Mouse (Mus musculus): ENCODE data around the gene Scamp1. TPM values are rescaled to one million over a fixed set of nuclear protein-coding genes. Genes with fewer than 3 reads are reported as not detected.

Scamp1 gene
- total RNA-seq, 2 experiments from 2014 or later = 183 to 191 TPM

- DNase-seq (ENCODE audit: low spot score in 2 of 2) = no peak
Measured at GRCm38 (mm10) chr13:94180477-94181420, 104.9 kb downstream of the Scamp1 start.

DNA sequence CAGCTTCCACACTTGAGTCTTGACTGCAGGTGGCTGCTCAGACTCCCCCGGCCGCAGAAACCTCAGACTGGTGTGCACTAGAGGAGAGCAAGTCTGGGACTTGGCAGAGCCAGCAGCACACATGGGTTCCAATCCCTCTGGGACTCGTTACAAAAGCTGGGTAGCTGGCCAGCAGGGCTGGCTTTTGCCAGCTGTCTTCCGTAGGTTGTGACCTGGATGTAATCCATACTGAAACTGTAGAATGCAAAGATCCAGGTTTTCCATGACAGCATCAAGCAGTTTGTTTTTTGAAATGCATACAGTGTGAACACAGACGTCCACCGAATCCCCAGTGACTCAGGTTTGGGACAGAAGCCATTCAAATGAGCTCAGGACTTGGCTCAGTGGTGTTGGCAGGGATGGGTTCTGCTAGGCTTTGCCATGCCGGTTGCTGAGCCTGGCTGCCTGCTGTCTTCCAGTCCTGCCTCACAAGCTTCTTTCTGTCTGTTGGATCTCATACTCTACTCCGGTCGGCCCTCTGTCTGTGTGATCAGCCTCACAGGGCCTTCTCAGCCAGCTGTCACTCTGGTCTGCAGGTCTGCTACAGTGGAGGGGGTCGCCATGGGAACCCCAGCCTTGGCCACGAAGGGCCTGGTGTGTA lies 107.1 kb downstream of the Scamp1 start:
- DNase-seq (ENCODE audit: low spot score in 2 of 2) = peak; percentile 68 to 76

- no peak for DNase-seq (ENCODE audit: low spot score in 2 of 2)
Measured at GRCm38 (mm10) chr13:94177148-94177547, 108.5 kb downstream of the Scamp1 start.

DNA sequence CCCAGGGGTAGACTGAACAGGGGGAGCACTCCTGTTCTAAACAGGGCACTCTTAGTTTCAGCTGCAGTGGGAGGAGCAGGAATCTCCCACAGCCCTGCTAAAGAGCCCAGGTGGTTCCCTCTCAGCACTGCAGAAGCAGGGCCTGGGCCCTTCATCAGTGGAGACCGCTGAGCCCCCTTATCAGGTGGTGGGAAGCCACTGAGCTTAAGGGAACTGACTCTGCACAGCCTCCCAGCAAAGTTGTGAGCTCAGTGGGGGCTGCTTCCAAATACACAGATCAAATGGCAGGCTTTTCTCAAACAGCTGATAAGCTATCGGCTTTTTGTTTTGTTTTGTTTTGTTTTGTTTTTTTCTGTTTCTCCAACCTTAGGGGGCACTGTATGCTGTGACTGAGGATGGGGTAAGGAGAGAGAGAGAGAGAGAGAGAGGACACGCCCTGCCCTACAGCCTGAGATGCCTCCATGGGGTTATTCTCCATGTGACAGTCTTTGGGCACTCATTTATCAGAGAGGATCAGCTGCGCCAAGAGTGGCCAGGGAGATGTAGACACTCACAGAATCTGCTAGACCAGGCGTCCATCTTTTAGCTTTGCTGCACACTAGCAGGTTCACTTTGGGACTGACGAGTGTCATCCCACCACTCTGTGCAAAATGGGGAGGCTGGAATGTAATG lies 110.1 kb downstream of the Scamp1 start:
- no peak for DNase-seq (ENCODE audit: low spot score in 2 of 2)

GRCm38 (mm10) chr13:94174577-94175279 lies 110.9 kb downstream of the Scamp1 start:
- no peak for DNase-seq (ENCODE audit: low spot score in 2 of 2)

GRCm38 (mm10) chr13:94173633-94174576 lies 111.8 kb downstream of the Scamp1 start:
- peak in 1 of 2 experiments; percentile 43 for DNase-seq (ENCODE audit: low spot score in 2 of 2)

DNA sequence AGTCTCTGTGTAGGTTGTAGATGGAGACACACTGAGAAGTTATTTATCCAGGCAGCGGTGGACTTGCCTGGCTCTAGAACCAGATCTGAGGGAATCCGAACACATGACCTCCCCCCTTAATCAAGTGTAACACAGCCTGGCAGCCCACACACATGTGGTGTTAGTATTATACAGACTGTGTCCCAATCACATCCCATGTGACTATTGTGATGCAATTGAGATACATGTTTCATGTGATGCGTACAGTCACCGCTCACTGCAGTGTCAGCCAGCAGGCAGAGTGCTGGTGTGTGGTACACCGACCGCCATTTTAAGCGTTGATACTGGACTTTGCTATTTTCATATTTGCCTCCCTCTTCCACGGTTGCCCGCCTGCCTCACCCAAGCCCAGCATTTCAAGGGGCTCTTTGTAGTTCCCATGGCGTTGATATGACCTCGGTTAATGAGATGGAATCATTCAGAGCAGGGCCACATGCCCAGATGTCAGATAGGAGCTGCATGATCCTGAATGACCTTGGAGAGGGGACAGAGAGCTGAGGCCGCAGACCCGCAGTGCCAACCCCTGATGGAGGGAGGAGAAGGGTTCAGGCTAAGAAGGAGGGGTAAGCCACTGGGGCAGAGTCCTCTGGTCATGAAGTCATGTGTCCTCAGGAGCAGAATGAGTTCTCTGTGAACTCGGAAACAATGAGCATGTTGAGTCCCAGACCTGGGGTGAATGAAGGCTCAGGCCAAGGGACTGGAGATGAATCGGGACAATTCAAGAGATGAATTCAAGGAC lies 112.9 kb downstream of the Scamp1 start:
- DNase-seq (ENCODE audit: low spot score in 2 of 2) = peak in 1 of 2 experiments; percentile 15

- no peak for DNase-seq (ENCODE audit: low spot score in 2 of 2)
Measured at GRCm38 (mm10) chr13:94171612-94172011, 114.0 kb downstream of the Scamp1 start.

GRCm38 (mm10) chr13:94169325-94169916 lies 116.2 kb downstream of the Scamp1 start:
- no peak for DNase-seq (ENCODE audit: low spot score in 2 of 2)

- no peak for DNase-seq (ENCODE audit: low spot score in 2 of 2)
Measured at GRCm38 (mm10) chr13:94168319-94168718, 117.3 kb downstream of the Scamp1 start.

GRCm38 (mm10) chr13:94164501-94164900 lies 121.2 kb downstream of the Scamp1 start:
- no peak for DNase-seq (ENCODE audit: low spot score in 2 of 2)

- no peak for DNase-seq (ENCODE audit: low spot score in 2 of 2)
Measured at GRCm38 (mm10) chr13:94159478-94160220, 126.0 kb downstream of the Scamp1 start.

- no peak for DNase-seq (ENCODE audit: low spot score in 2 of 2)
Measured at GRCm38 (mm10) chr13:94158864-94159477, 126.7 kb downstream of the Scamp1 start.

GRCm38 (mm10) chr13:94155657-94156429 lies 129.8 kb downstream of the Scamp1 start:
- no peak for DNase-seq (ENCODE audit: low spot score in 2 of 2)

GRCm38 (mm10) chr13:94154512-94155296 lies 131.0 kb downstream of the Scamp1 start:
- DNase-seq (ENCODE audit: low spot score in 2 of 2) = no peak

DNA sequence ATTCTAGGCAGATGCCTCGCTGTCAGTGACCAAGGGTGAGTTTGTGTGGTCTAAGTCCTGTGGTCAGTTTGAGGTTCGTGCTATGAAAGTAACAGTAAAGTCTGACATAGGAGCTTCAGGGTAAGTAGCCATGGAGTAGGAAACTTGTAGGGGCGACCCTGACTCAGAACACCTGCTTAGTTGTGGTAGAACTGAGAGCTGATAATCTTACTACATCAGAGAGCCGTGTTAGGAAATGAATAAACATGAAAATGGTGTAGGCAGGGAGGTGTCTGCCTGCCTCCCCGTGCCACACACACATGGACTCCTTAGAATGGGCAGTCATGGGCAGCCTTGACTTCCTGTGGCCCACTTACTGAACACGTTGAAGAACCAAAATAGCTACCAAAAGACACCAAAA lies 132.0 kb downstream of the Scamp1 start:
- no peak for DNase-seq (ENCODE audit: low spot score in 2 of 2)

Data from left cerebral cortex, adult 18-20 months (tissue).